Mouse (Mus musculus) heart, postnatal 0 days (tissue): ENCODE results near the gene Bcat1. TPM values are rescaled to one million over a fixed set of nuclear protein-coding genes. Genes with fewer than 3 reads are reported as not detected.

Experiments
- ATAC-seq: fragments of 200-750 bp; cut with Nextera tagmentation; 2 replicates; pipeline ENCODE4 v1.8.0; 2017; ENCODE audit warnings: low read depth, moderate number of reproducible peaks, moderate library complexity; ENCODE audit not compliant: insufficient read depth
- DNase-seq: peaks from one replicate; pipeline ENCODE4 v3.0.0-alpha.2; 2016; ENCODE audit warnings: low spot score
- H3K27ac ChIP-seq: fragments of 300-500 bp; sonication (generic); 2 replicates; pipeline ENCODE4 v1.5.1; 2014; ENCODE audit warnings: low read depth, mild to moderate bottlenecking
- H3K27me3 ChIP-seq: fragments of 300-500 bp; sonication (generic); 2 replicates; pipeline ENCODE4 v1.6.1; 2014; ENCODE audit warnings: low read length, mixed read lengths; ENCODE audit not compliant: control insufficient read depth, insufficient read depth
- H3K36me3 ChIP-seq: fragments of 300-500 bp; sonication (generic); replicated peaks from 2 replicates; pipeline ENCODE4 v1.6.1; 2014; ENCODE audit warnings: low read length, mixed read lengths; ENCODE audit not compliant: control insufficient read depth, insufficient read depth
- H3K4me1 ChIP-seq: fragments of 300-500 bp; sonication (generic); 2 replicates; pipeline ENCODE4 v1.6.1; 2014; ENCODE audit warnings: antibody characterized with exemption; ENCODE audit not compliant: control insufficient read depth, insufficient read depth
- H3K4me2 ChIP-seq: fragments of 300-500 bp; sonication (generic); 2 replicates; pipeline ENCODE4 v1.6.1; 2014; ENCODE audit warnings: low read depth, mild to moderate bottlenecking, low read length, moderate library complexity
- H3K4me3 ChIP-seq: fragments of 300-500 bp; sonication (generic); 2 replicates; pipeline ENCODE4 v1.5.1; 2014; ENCODE audit warnings: low read depth, low read length
- H3K9ac ChIP-seq: fragments of 300-500 bp; sonication (generic); replicated peaks from 2 replicates; pipeline ENCODE4 v1.6.1; 2014; ENCODE audit warnings: low read depth, low read length, mixed read lengths
- H3K9me3 ChIP-seq: fragments of 300-500 bp; sonication (generic); replicated peaks from 2 replicates; pipeline ENCODE4 v1.6.1; 2016; ENCODE audit warnings: low read length; ENCODE audit not compliant: control insufficient read depth
- CTCF ChIP-seq: IDR thresholded peaks from 2 replicates; pipeline ENCODE4 v1.5.1; 2016; ENCODE audit warnings: antibody characterized with exemption, control low read depth, low read depth
- EP300 ChIP-seq: IDR thresholded peaks from 2 replicates; pipeline ENCODE4 v1.6.1; 2016; ENCODE audit warnings: antibody characterized with exemption, low read depth
- WGBS: fragments of 180-500 bp; shearing (Covaris S2); extraction: QIAGEN DNeasy Blood & Tissue Kit; methylation state at CpG from one replicate; pipeline ENCODE4 v1.1.7; 2014; 5-methylcytosine and 5-hydroxymethylcytosine counted together
- polyA plus RNA-seq: library from polyadenylated mRNA; unstranded; fragments of >200 nt; fragmentation: Nextera tagmentation; extraction: Ambion mirVana; gene quantifications from 2 replicates; pipeline ENCODE4 v1.2.1, GENCODE M21; 2015
- total RNA-seq: library from RNA; depleted of rRNA; stranded (reverse); fragments of >200 nt; gene quantifications from 2 replicates; pipeline ENCODE4 v1.2.3, GENCODE M21; 2014; ENCODE audit warnings: low replicate concordance

Bcat1 gene
- total and polyA plus RNA-seq, 2 experiments from 2014 or later, result 0.94 to 2.6 TPM

- WGBS, result 2% methylated on average over 62 of the region's 64 CpGs
- H3K9ac ChIP-seq, result no peak overlapping the region
- H3K4me3 ChIP-seq, result peak overlapping the region; percentile 38
- no peaks in the 10 kb centered on the region for H3K36me3 ChIP-seq
- H3K4me2 ChIP-seq, result peak overlapping the region; percentile 59
- H3K4me1 ChIP-seq, result no peaks in the 10 kb centered on the region
- ATAC-seq (no peak), DNase-seq (no peak)
- H3K27ac ChIP-seq, result no peak overlapping the region
- H3K9me3 ChIP-seq, result no peaks in the 10 kb centered on the region
- TF ChIP-seq EP300 (no peak), CTCF (no peak)
- peaks cover 33% of the 10 kb centered on the region for H3K27me3 ChIP-seq
Observed at GRCm38 (mm10) chr6:145048131-145048997, 27.6 kb downstream of the Bcat1 start.

GRCm38 (mm10) chr6:145047445-145047857 lies 28.5 kb downstream of the Bcat1 start:
- H3K4me3 ChIP-seq, result peak overlapping the region; percentile 38
- ATAC-seq (no peak), DNase-seq (no peak)
- no peak overlapping the region for H3K9ac ChIP-seq
- H3K36me3 ChIP-seq, result no peaks in the 10 kb centered on the region
- peaks cover 33% of the 10 kb centered on the region for H3K27me3 ChIP-seq
- H3K27ac ChIP-seq, result no peak overlapping the region
- H3K9me3 ChIP-seq, result no peaks in the 10 kb centered on the region
- H3K4me2 ChIP-seq, result peak overlapping the region; percentile 59
- 4% methylated on average over 15 of the region's 15 CpGs for WGBS
- no peaks in the 10 kb centered on the region for H3K4me1 ChIP-seq
- TF ChIP-seq CTCF, result no peak
- TF ChIP-seq EP300, result no peak

GRCm38 (mm10) chr6:145046266-145046890 lies 29.6 kb downstream of the Bcat1 start:
- 80% methylated on average over 13 of the region's 13 CpGs for WGBS

GRCm38 (mm10) chr6:145044916-145045574 lies 30.9 kb downstream of the Bcat1 start:
- DNase-seq (no peak), ATAC-seq (no peak)
- H3K4me1 ChIP-seq, result no peaks in the 10 kb centered on the region
- 88% methylated on average over 20 of the region's 20 CpGs for WGBS
- H3K9ac ChIP-seq, result no peak overlapping the region
- peaks cover 33% of the 10 kb centered on the region for H3K27me3 ChIP-seq
- H3K36me3 ChIP-seq, result no peaks in the 10 kb centered on the region
- H3K4me2 ChIP-seq, result no peak overlapping the region
- no peaks in the 10 kb centered on the region for H3K9me3 ChIP-seq
- H3K4me3 ChIP-seq, result no peak overlapping the region
- TF ChIP-seq CTCF (no peak), EP300 (no peak)
- no peak overlapping the region for H3K27ac ChIP-seq

More at GRCm38 (mm10) chr6:145046266-145046890, 29.6 kb downstream of the Bcat1 start:
- no peaks in the 10 kb centered on the region for H3K9me3 ChIP-seq
- peaks cover 33% of the 10 kb centered on the region for H3K27me3 ChIP-seq
- no peak overlapping the region for H3K4me2 ChIP-seq
- H3K36me3 ChIP-seq, result no peaks in the 10 kb centered on the region
- H3K4me1 ChIP-seq, result no peaks in the 10 kb centered on the region
- ATAC-seq, result no peak
- H3K4me3 ChIP-seq, result no peak overlapping the region
- TF ChIP-seq CTCF (no peak), EP300 (no peak)
- H3K9ac ChIP-seq, result no peak overlapping the region
- DNase-seq, result no peak
- H3K27ac ChIP-seq, result no peak overlapping the region

- Histone ChIP-seq H3K27me3 (no peaks in the 10 kb centered on the region), H3K9me3 (no peaks in the 10 kb centered on the region), H3K4me3 (no peak overlapping the region), H3K36me3 (no peaks in the 10 kb centered on the region), H3K9ac (no peak overlapping the region), H3K4me1 (no peaks in the 10 kb centered on the region), H3K4me2 (no peak overlapping the region), H3K27ac (no peak overlapping the region)
- 55% methylated on average over 7 of the region's 7 CpGs for WGBS
- DNase-seq (no peak), ATAC-seq (no peak)
- TF ChIP-seq CTCF (no peak), EP300 (no peak)
Observed at GRCm38 (mm10) chr6:145040732-145041131, 35.3 kb downstream of the Bcat1 start.
